Mouse (Mus musculus) hindbrain, embryonic 11.5 days (tissue): Measurements from ENCODE around the gene Atp2a2. TPM values are rescaled to one million over a fixed set of nuclear protein-coding genes. Genes with fewer than 3 reads are reported as not detected.
"Not testable (repeated sequence)": the region's sequence is repeated elsewhere in the genome, so short reads cannot be mapped to it uniquely, and the experiment has no call there.

ENCODE experiments used
- ATAC-seq: fragments of 200-750 bp; cut with Nextera tagmentation; 2 replicates; pipeline ENCODE4 v1.8.0; 2017; ENCODE audit warnings: mild to moderate bottlenecking, moderate TSS enrichment, moderate library complexity; ENCODE audit not compliant: low FRiP score
- DNase-seq: peaks from one replicate; pipeline ENCODE4 v3.0.0-alpha.2; 2015; ENCODE audit warnings: low spot score
- H3K27ac ChIP-seq: fragments of 300-500 bp; sonication (generic); 2 replicates; pipeline ENCODE4 v1.5.1; 2014; ENCODE audit warnings: mild to moderate bottlenecking, low read depth, low read length
- H3K27me3 ChIP-seq: fragments of 300-500 bp; sonication (generic); 2 replicates; pipeline ENCODE4 v1.6.1; 2014; ENCODE audit warnings: mild to moderate bottlenecking, low read length, moderate library complexity, mixed read lengths; ENCODE audit not compliant: control insufficient read depth, insufficient read depth
- H3K36me3 ChIP-seq: fragments of 300-500 bp; sonication (generic); 2 replicates; pipeline ENCODE4 v1.6.1; 2014; ENCODE audit warnings: mild to moderate bottlenecking, low read length, moderate library complexity, mixed read lengths; ENCODE audit not compliant: control insufficient read depth, insufficient read depth
- H3K4me1 ChIP-seq: fragments of 300-500 bp; sonication (generic); replicated peaks from 2 replicates; pipeline ENCODE4 v1.6.1; 2014; ENCODE audit warnings: low read length, mixed read lengths; ENCODE audit not compliant: control insufficient read depth, insufficient read depth
- H3K4me2 ChIP-seq: fragments of 300-500 bp; sonication (generic); replicated peaks from 2 replicates; pipeline ENCODE4 v1.6.1; 2014; ENCODE audit warnings: mild to moderate bottlenecking, low read depth, low read length
- H3K4me3 ChIP-seq: fragments of 300-500 bp; sonication (generic); 2 replicates; pipeline ENCODE4 v1.5.1; 2014; ENCODE audit warnings: low read depth, low read length
- H3K9ac ChIP-seq: fragments of 300-500 bp; sonication (generic); 2 replicates; pipeline ENCODE4 v1.6.1; 2014; ENCODE audit warnings: low read depth, low read length
- H3K9me3 ChIP-seq: fragments of 300-500 bp; sonication (generic); 2 replicates; pipeline ENCODE4 v1.6.1; 2016; ENCODE audit warnings: low read length; ENCODE audit not compliant: control insufficient read depth
- WGBS: fragments of 180-500 bp; shearing (Covaris S2); extraction: QIAGEN DNeasy Blood & Tissue Kit; methylation state at CpG from one replicate; pipeline ENCODE4 v1.1.7; 2014; 5-methylcytosine and 5-hydroxymethylcytosine counted together
- polyA plus RNA-seq: library from polyadenylated mRNA; unstranded; fragments of >200 nt; fragmentation: Nextera tagmentation; extraction: Ambion mirVana; gene quantifications from 2 replicates; pipeline ENCODE4 v1.2.1, GENCODE M21; 2014

Gene Atp2a2
- polyA plus RNA-seq, 1 experiment from 2014 or later, result 50.2 TPM

GRCm38 (mm10) chr5:122494449-122494848 is 7.6 kb downstream of the Atp2a2 start:
- H3K4me2 ChIP-seq, result no peak overlapping the region
- H3K9ac ChIP-seq, result no peak overlapping the region
- ATAC-seq (no peak), DNase-seq (no peak)
- no peak overlapping the region for H3K4me3 ChIP-seq
- 0 out of 2 replicates have a peak, but pooled peaks cover 7% of the 10 kb centered on the region for H3K36me3 ChIP-seq
- no peak overlapping the region for H3K27ac ChIP-seq
- H3K9me3 ChIP-seq, result no peaks in the 10 kb centered on the region
- 89% methylated on average over 1 of the region's 1 CpGs for WGBS
- no peaks in the 10 kb centered on the region for H3K4me1 ChIP-seq
- no peaks in the 10 kb centered on the region for H3K27me3 ChIP-seq

- no peak for DNase-seq
- no peak for ATAC-seq
- no peaks in the 10 kb centered on the region for H3K9me3 ChIP-seq
- no peaks in the 10 kb centered on the region for H3K27me3 ChIP-seq
- 85% methylated on average over 2 of the region's 2 CpGs for WGBS
- no peak overlapping the region for H3K27ac ChIP-seq
- H3K9ac ChIP-seq, result no peak overlapping the region
- no peak overlapping the region for H3K4me2 ChIP-seq
- H3K4me3 ChIP-seq, result no peak overlapping the region
- H3K4me1 ChIP-seq, result no peaks in the 10 kb centered on the region
- H3K36me3 ChIP-seq, result 0 out of 2 replicates have a peak, but pooled peaks cover 7% of the 10 kb centered on the region
Measured at GRCm38 (mm10) chr5:122493035-122493434, 9.0 kb downstream of the Atp2a2 start.

- H3K36me3 ChIP-seq, result 0 out of 2 replicates have a peak, but pooled peaks cover 7% of the 10 kb centered on the region
- H3K9me3 ChIP-seq, result no peaks in the 10 kb centered on the region
- ATAC-seq (no peak), DNase-seq (no peak)
- WGBS, result 88% methylated on average over 10 of the region's 10 CpGs
- no peak overlapping the region for H3K4me3 ChIP-seq
- H3K27ac ChIP-seq, result no peak overlapping the region
- no peaks in the 10 kb centered on the region for H3K4me1 ChIP-seq
- H3K4me2 ChIP-seq, result no peak overlapping the region
- H3K9ac ChIP-seq, result no peak overlapping the region
- H3K27me3 ChIP-seq, result no peaks in the 10 kb centered on the region
Measured at GRCm38 (mm10) chr5:122491385-122491784, 10.6 kb downstream of the Atp2a2 start.

- 0 out of 2 replicates have a peak, but pooled peaks cover 7% of the 10 kb centered on the region for H3K36me3 ChIP-seq
- no peak overlapping the region for H3K4me3 ChIP-seq
- H3K4me2 ChIP-seq, result no peak overlapping the region
- H3K9me3 ChIP-seq, result no peaks in the 10 kb centered on the region
- ATAC-seq (no peak), DNase-seq (no peak)
- no peak overlapping the region for H3K9ac ChIP-seq
- H3K4me1 ChIP-seq, result no peaks in the 10 kb centered on the region
- H3K27ac ChIP-seq, result no peak overlapping the region
- H3K27me3 ChIP-seq, result no peaks in the 10 kb centered on the region
- 100% methylated on average over 2 of the region's 2 CpGs for WGBS
Measured at GRCm38 (mm10) chr5:122490148-122490547, 11.9 kb downstream of the Atp2a2 start.

GRCm38 (mm10) chr5:122487825-122488224 is 14.2 kb downstream of the Atp2a2 start:
- Histone ChIP-seq H3K4me3 (no peak overlapping the region), H3K27me3 (no peaks in the 10 kb centered on the region), H3K27ac (no peak overlapping the region), H3K36me3 (0 out of 2 replicates have a peak, but pooled peaks cover 5% of the 10 kb centered on the region), H3K4me2 (no peak overlapping the region), H3K9ac (no peak overlapping the region), H3K4me1 (no peaks in the 10 kb centered on the region), H3K9me3 (no peaks in the 10 kb centered on the region)
- no peak for DNase-seq
- 95% methylated on average over 6 of the region's 6 CpGs for WGBS
- ATAC-seq, result no peak

- not testable (repeated sequence) for H3K9me3 ChIP-seq, H3K27me3 ChIP-seq, DNase-seq, H3K4me3 ChIP-seq, H3K9ac ChIP-seq, H3K36me3 ChIP-seq, H3K4me2 ChIP-seq, H3K4me1 ChIP-seq, ATAC-seq, H3K27ac ChIP-seq
- 87% methylated on average over 5 of the region's 5 CpGs for WGBS
Measured at GRCm38 (mm10) chr5:122486243-122486642, 15.8 kb downstream of the Atp2a2 start.

GRCm38 (mm10) chr5:122482733-122483391 is 19.2 kb downstream of the Atp2a2 start:
- WGBS, result 86% methylated on average over 6 of the region's 6 CpGs

GRCm38 (mm10) chr5:122481844-122482243 is 20.2 kb downstream of the Atp2a2 start:
- H3K27ac ChIP-seq, result no peak overlapping the region
- ATAC-seq (no peak), DNase-seq (no peak)
- peaks cover 2% of the 10 kb centered on the region; the same call in 1 of the 2 replicates for H3K36me3 ChIP-seq
- H3K27me3 ChIP-seq, result no peaks in the 10 kb centered on the region
- H3K9me3 ChIP-seq, result no peaks in the 10 kb centered on the region
- WGBS, result 94% methylated on average over 5 of the region's 5 CpGs
- H3K9ac ChIP-seq, result no peak overlapping the region
- H3K4me2 ChIP-seq, result no peak overlapping the region
- H3K4me1 ChIP-seq, result no peaks in the 10 kb centered on the region
- no peak overlapping the region for H3K4me3 ChIP-seq

More at GRCm38 (mm10) chr5:122482733-122483391, 19.2 kb downstream of the Atp2a2 start:
- ATAC-seq, result no peak
- no peaks in the 10 kb centered on the region for H3K9me3 ChIP-seq
- no peaks in the 10 kb centered on the region for H3K4me1 ChIP-seq
- no peak overlapping the region for H3K4me3 ChIP-seq
- DNase-seq, result no peak
- H3K27me3 ChIP-seq, result no peaks in the 10 kb centered on the region
- H3K36me3 ChIP-seq, result 0 out of 2 replicates have a peak, but pooled peaks cover 2% of the 10 kb centered on the region
- H3K27ac ChIP-seq, result no peak overlapping the region
- H3K4me2 ChIP-seq, result no peak overlapping the region
- H3K9ac ChIP-seq, result no peak overlapping the region

GRCm38 (mm10) chr5:122479131-122479530 is 22.9 kb downstream of the Atp2a2 start:
- Histone ChIP-seq H3K4me2 (no peak overlapping the region), H3K4me3 (no peak overlapping the region), H3K36me3 (peaks cover 2% of the 10 kb centered on the region; the same call in 1 of the 2 replicates), H3K27me3 (no peaks in the 10 kb centered on the region), H3K4me1 (no peaks in the 10 kb centered on the region), H3K27ac (no peak overlapping the region), H3K9me3 (no peaks in the 10 kb centered on the region), H3K9ac (no peak overlapping the region)
- 61% methylated on average over 2 of the region's 2 CpGs for WGBS
- ATAC-seq (no peak), DNase-seq (no peak)
